Comparison of ENCODE assay signal across 9 mouse cellular contexts in the genomic region with DNA sequence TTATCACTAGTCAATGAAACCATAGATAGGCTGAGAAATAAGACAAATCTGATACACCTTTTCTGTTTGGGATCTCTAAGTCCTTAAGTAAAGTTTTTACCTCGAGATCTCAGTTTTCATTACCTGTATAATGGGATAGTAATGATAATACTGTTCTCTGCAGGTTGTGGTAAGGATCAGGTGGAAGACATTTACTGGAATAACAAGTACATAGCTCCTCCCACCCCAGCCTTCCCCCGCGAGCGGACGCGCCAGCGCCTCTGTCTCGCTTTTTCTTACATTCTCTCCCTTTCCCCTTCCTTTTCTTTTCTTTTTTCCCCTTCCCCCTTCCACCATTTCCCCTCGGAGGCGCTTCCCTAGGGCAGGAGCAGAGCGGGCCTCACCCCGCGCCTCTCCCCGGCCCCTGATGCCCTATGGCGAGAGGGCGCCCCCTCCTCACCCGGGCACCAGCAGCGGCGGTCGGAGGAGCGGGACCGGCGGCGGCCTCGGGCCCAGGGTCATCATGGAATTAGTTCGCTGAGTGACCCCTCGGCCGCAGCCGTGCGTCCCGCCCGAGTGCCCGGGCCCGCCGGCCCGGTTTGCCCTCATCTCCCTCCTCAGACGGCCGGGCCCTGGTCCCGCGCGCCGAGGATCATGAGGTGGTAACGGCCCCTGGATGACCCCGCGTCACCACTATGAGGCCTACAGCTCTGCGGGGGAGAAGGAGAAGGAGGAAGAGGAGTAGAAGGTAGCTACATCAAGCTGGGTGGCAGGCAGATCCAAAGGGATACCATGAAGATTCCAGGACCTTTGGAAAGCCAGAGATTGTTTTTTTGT.
DNase-seq lines count a peak whose midpoint lies in the region; ATAC-seq and TF ChIP-seq lines count a peak whose summit lies in the region.
"Had no signal": no experiment of that assay in that cellular context is flagged by ENCODE, and none has a peak within 500 bp of the region (broad histone marks: within the 10 kb centered on the region; RNA-seq: fewer than 3 reads in every experiment).

No protein-coding gene starts in this region.

- intact Hi-C loops in gastrocnemius, postnatal 14 days (cut with DNase I; ENCODE audit: low total_unique reads) = no loop called here

- H3K27me3 ChIP-seq in forebrain, embryonic 13.5 days = no peaks in the 10 kb centered on the region
- peaks cover 7% of the 10 kb centered on the region for H3K27me3 ChIP-seq in liver, embryonic 15.5 days

- no peak overlapping the region for H3K27ac ChIP-seq in ES-E14 (ENCODE audit: insufficient read depth, low read depth, low read length, poor library complexity, severe bottlenecking)
- no peak overlapping the region for H3K27ac ChIP-seq in forebrain, embryonic 13.5 days
- no peak overlapping the region for H3K27ac ChIP-seq in liver, embryonic 15.5 days (replicated peaks)

- no peaks in the 10 kb centered on the region for H3K4me1 ChIP-seq in ES-E14 (ENCODE audit: control insufficient read depth in 2 of 2, insufficient read depth in 2 of 2, low read length in 2 of 2, poor library complexity in 1 of 2)
- peaks cover 12% of the 10 kb centered on the region for H3K4me1 ChIP-seq in forebrain, embryonic 13.5 days
- H3K4me1 ChIP-seq in liver, embryonic 15.5 days (replicated peaks) = no peaks in the 10 kb centered on the region

- WGBS in forebrain, embryonic 13.5 days = 3% methylated on average over 45 of the region's 46 CpGs
- 4% methylated on average over 46 of the region's 46 CpGs for WGBS in liver, embryonic 15.5 days (ENCODE audit: insufficient replicate concordance)

- peak; percentile 3 for DNase-seq in gastrocnemius, postnatal 14 days
- DNase-seq in gastrocnemius, postnatal 4 days (ENCODE audit: low spot score in 2 of 2) = no peak
- DNase-seq in ES-E14 (ENCODE audit: low read depth, low spot score) (peak; percentile 12), adipocyte (ENCODE audit: low spot score) (no peak)
- no peak for DNase-seq in ovary, adult 18-20 months (ENCODE audit: low spot score)
- DNase-seq in thymus, postnatal 14 days = no peak

- ATAC-seq in forebrain, embryonic 13.5 days = peak; percentile 54
- no peak for ATAC-seq in liver, embryonic 15.5 days (ENCODE audit: insufficient read depth)

- no peaks in the 10 kb centered on the region for H3K36me3 ChIP-seq in ES-E14 (ENCODE audit: control insufficient read depth, insufficient read depth, low read length, poor library complexity, severe bottlenecking)
- no peaks in the 10 kb centered on the region for H3K36me3 ChIP-seq in forebrain, embryonic 13.5 days (ENCODE audit: poor library complexity, severe bottlenecking)
- no peaks in the 10 kb centered on the region for H3K36me3 ChIP-seq in liver, embryonic 15.5 days (replicated peaks)
- H3K36me3 ChIP-seq: G1E had no signal

- H3K9ac ChIP-seq in ES-E14 (ENCODE audit: insufficient read depth, low read depth, low read length, poor library complexity, severe bottlenecking) = peak overlapping the region; percentile 80
- H3K9ac ChIP-seq in forebrain, embryonic 13.5 days = peak overlapping the region; percentile 62
- no peak overlapping the region for H3K9ac ChIP-seq in liver, embryonic 15.5 days

- peak overlapping the region; percentile 67 for H3K4me2 ChIP-seq in forebrain, embryonic 13.5 days
- peak overlapping the region; percentile 49 for H3K4me2 ChIP-seq in liver, embryonic 15.5 days

- no peaks in the 10 kb centered on the region for H3K9me3 ChIP-seq in ES-E14 (ENCODE audit: control insufficient read depth, insufficient read depth, low read depth, low read length)
- H3K9me3 ChIP-seq in forebrain, embryonic 13.5 days (replicated peaks) = no peaks in the 10 kb centered on the region
- H3K9me3 ChIP-seq in liver, embryonic 15.5 days (replicated peaks) = no peaks in the 10 kb centered on the region
- H3K9me3 ChIP-seq: G1E had no signal

- in situ Hi-C loops in ES-E14 (cut with MboI; ENCODE audit: low sequenced_read_pairs in 2 of 2, unreplicated experiment in 2 of 2) = no loop called here

- H3K4me3 ChIP-seq in ES-E14 (ENCODE audit: insufficient read depth in 1 of 2, low read depth in 1 of 2, low read length in 2 of 2, poor library complexity in 1 of 2, severe bottlenecking in 1 of 2) = peak overlapping the region; percentile 75 to 79
- peak overlapping the region; percentile 42 for H3K4me3 ChIP-seq in forebrain, embryonic 13.5 days
- no peak overlapping the region for H3K4me3 ChIP-seq in liver, embryonic 15.5 days (replicated peaks)

TF ChIP-seq in ES-E14, 5 proteins besides CTCF, POLR2A, EP300 and RAD21:
- TF ChIP-seq ZC3H11A (IDR thresholded peaks at IDR 0.05; ENCODE audit: borderline replicate concordance, low read depth, low read length) (no peak), HCFC1 (IDR thresholded peaks at IDR 0.05; ENCODE audit: borderline replicate concordance, insufficient read depth, low read length) (no peak), CHD2 (IDR thresholded peaks at IDR 0.05; ENCODE audit: low read depth, low read length) (no peak), MAFK (IDR thresholded peaks at IDR 0.05; ENCODE audit: insufficient read depth, low read depth, low read length) (no peak), ZNF384 (IDR thresholded peaks at IDR 0.05; ENCODE audit: low read depth, low read length) (no peak)

Comparison
In these comparisons a context has a peak if more than half of its experiments do, and no peak if none do; other contexts are left out.
1. DNase-seq: peak in gastrocnemius, postnatal 14 days (single experiment) and ES-E14 (single experiment); none in gastrocnemius, postnatal 4 days (0 of 2), ovary, adult 18-20 months (single experiment), thymus, postnatal 14 days (single experiment) and adipocyte (single experiment).